Mouse (Mus musculus): ENCODE measurements around the gene Spryd7. TPM values are rescaled to one million over a fixed set of nuclear protein-coding genes. Genes with fewer than 3 reads are reported as not detected.
A peak's percentile ranks its signal among the peaks of the same experiment; 100 is the strongest.
"Not testable (repeated sequence)": the region's sequence is repeated elsewhere in the genome, so short reads cannot be mapped to it uniquely, and the experiment has no call there.

The Spryd7 gene
- total and polyA plus RNA-seq, 3 experiments, result 11.1 to 23.1 (median 14.0) TPM

DNA sequence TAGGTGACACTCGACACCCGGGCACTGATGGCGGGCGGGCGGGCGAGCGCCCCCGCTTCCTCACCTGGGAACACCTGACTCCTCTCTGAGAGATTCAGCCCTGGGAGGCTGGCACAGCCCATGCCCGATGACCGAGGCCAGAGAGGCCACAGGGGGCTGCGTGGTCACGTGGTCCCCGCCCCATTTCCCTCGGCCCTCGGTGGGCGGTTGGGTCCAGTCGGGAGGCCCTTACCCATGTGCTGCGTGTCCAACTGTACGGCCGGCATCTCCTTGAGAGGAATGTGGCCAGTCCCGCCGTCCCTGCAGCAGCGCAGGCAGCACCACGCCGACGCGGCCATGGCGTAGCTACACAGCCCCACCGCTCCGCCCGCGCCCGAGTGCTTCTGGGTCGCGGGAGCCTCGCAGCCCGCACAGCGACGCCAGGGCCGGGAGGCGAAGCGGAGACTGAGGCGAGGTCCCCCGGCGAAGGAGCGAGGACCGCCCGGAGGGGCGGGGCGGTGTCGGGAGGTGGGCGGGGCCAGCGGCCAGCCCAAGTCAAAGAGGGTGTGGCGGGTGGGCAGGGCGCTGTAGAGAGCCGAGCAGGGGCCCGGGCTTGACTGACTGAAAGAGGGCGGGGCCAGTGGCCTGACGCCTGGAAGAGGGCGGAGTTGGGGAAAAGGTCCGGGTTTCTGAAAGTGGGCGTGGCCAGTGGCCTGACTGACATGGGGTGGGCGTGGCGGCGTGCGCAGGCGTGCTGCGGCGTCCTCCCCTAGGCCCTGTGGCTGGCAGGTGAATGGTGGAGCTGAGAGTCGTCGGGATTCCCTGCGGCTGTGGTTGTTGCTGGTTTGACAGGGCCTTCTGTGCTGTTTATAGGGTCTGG is at the start of gene Spryd7 (continued):
- TF ChIP-seq CHD1 (IDR thresholded peaks at IDR 0.05; ENCODE audit: low read depth, low read length), result no peak

DNA sequence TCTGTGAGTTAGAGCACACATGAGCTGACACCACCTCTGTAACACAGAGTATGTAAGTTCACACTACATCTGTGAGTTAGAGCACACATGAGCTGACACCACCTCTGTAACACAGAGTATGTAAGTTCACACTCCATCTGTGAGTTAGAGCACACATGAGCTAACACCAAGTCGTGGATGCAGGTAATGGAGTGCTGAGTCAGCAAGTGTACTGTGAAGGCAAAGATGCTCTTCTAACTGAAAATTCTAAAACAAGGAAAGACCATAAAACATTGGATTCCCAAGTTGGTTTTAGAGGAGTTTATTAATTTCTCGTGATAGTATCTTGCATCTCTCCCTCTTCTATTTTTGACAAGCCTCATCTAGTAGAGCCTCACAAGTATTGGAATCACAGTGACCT is 49.4 kb upstream of the Spryd7 start:
- H3K27me3 ChIP-seq (replicated peaks); dilution Hi-C loops (cut with MboI; ENCODE audit: extremely low pct_ligation_motif_present, extremely low pct_unique_long_range_greater_than_20kb, low sequenced_read_pairs); H3K4me2 ChIP-seq (ENCODE audit: insufficient read depth, low read depth, poor library complexity, severe bottlenecking); in situ Hi-C loops (cut with MboI; ENCODE audit: low pct_ligation_motif_present, low pct_unique_long_range_greater_than_20kb, low sequenced_read_pairs); H3K9me3 ChIP-seq (replicated peaks; ENCODE audit: low read length); H3K9ac ChIP-seq (ENCODE audit: insufficient read depth, low read depth); H3K27ac ChIP-seq (ENCODE audit: insufficient read depth, low read depth); DNase-seq (ENCODE audit: extremely low read depth); H3K79me2 ChIP-seq (replicated peaks; ENCODE audit: control insufficient read depth, extremely low read depth, insufficient read depth, poor library complexity, severe bottlenecking); H3K4me1 ChIP-seq (ENCODE audit: control insufficient read depth in 1 of 2, insufficient read depth in 2 of 2); H3K4me3 ChIP-seq (replicated peaks in 1 of 3; ENCODE audit: low read depth in 2 of 3, low read length in 2 of 3, poor library complexity in 1 of 3): not testable (repeated sequence)
- peaks cover 7 to 27% of the 10 kb centered on the region in 2 experiments for H3K36me3 ChIP-seq (replicated peaks in 1 of 2; ENCODE audit: control insufficient read depth in 1 of 2, insufficient read depth in 1 of 2, low read length in 1 of 2)
- TF ChIP-seq MAFK (IDR thresholded peaks at IDR 0.05; ENCODE audit: insufficient replicate concordance, low read length), result peak; percentile 83; the same call in 1 of the 2 replicates

DNA sequence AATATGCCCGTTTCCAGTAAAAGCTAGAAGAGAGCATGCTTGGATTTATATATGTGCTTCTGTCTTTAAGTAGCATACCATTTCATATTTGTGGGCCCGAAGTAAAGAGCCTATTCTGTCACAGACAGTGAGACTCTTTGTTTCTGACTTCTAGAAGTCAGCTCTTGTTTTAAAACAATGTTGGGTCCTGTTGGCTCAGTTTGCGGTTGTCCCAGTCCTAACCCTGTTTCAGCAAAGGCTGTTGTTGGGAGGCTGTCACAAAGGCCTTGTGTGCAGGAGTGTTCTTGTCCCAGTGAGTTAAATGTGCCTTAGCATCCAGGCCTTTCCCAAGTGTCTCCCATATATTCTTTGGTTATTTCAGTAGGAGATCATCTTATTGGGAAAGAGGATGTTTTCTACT is 47.4 kb upstream of the Spryd7 start:
- in situ Hi-C loops (cut with MboI; ENCODE audit: low pct_ligation_motif_present, low pct_unique_long_range_greater_than_20kb, low sequenced_read_pairs), result no loop called here
- dilution Hi-C loops (cut with MboI; ENCODE audit: extremely low pct_ligation_motif_present, extremely low pct_unique_long_range_greater_than_20kb, low sequenced_read_pairs), result no loop called here
- Histone ChIP-seq H3K4me3 (replicated peaks in 1 of 3; ENCODE audit: low read depth in 2 of 3, low read length in 2 of 3, poor library complexity in 1 of 3) (no peak overlapping the region), H3K27me3 (replicated peaks) (no peaks in the 10 kb centered on the region), H3K27ac (ENCODE audit: insufficient read depth, low read depth) (no peak overlapping the region), H3K4me1 (ENCODE audit: control insufficient read depth in 1 of 2, insufficient read depth in 2 of 2) (peaks cover 5 to 7% of the 10 kb centered on the region in 2 experiments; a peak in 2 of 4 replicates), H3K9me3 (replicated peaks; ENCODE audit: low read length) (no peaks in the 10 kb centered on the region), H3K9ac (ENCODE audit: insufficient read depth, low read depth) (no peak overlapping the region), H3K79me2 (replicated peaks; ENCODE audit: control insufficient read depth, extremely low read depth, insufficient read depth, poor library complexity, severe bottlenecking) (no peaks in the 10 kb centered on the region), H3K36me3 (replicated peaks in 1 of 2; ENCODE audit: control insufficient read depth in 1 of 2, insufficient read depth in 1 of 2, low read length in 1 of 2) (peaks cover 7 to 30% of the 10 kb centered on the region in 2 experiments), H3K4me2 (ENCODE audit: insufficient read depth, low read depth, poor library complexity, severe bottlenecking) (no peak overlapping the region)
- DNase-seq (ENCODE audit: extremely low read depth), result no peak
- no peak for TF ChIP-seq ZC3H11A (IDR thresholded peaks at IDR 0.05; ENCODE audit: low read depth, low read length)
- TF ChIP-seq RCOR1 (conservative IDR thresholded peaks at IDR 0.05; ENCODE audit: low read depth, low read length), result no peak
- TF ChIP-seq JUND (conservative IDR thresholded peaks at IDR 0.05; ENCODE audit: low read depth, low read length), result no peak
- TF ChIP-seq CHD1 (IDR thresholded peaks at IDR 0.05; ENCODE audit: low read depth, low read length), result no peak
- no peak for TF ChIP-seq IRF4 (IDR thresholded peaks at IDR 0.05; ENCODE audit: low read depth, low read length)
- no peak for TF ChIP-seq SMC3 (IDR thresholded peaks at IDR 0.05; ENCODE audit: low read depth, low read length)
- TF ChIP-seq CTCF (conservative IDR thresholded peaks at IDR 0.05 in 1 of 2, IDR thresholded peaks at IDR 0.05 in 1 of 2; ENCODE audit: low read depth in 2 of 2, low read length in 2 of 2), result no peak
- TF ChIP-seq HCFC1 (IDR thresholded peaks at IDR 0.05; ENCODE audit: low read depth, low read length), result no peak
- TF ChIP-seq ETS1 (conservative IDR thresholded peaks at IDR 0.05; ENCODE audit: low read depth, low read length), result no peak
- no peak for TF ChIP-seq TBP (conservative IDR thresholded peaks at IDR 0.05; ENCODE audit: low read depth, low read length)
- TF ChIP-seq E2F4 (IDR thresholded peaks at IDR 0.05; ENCODE audit: insufficient replicate concordance, low read depth, low read length), result no peak
- no peak for TF ChIP-seq MAX (IDR thresholded peaks at IDR 0.05; ENCODE audit: low read length)
- no peak for TF ChIP-seq GABPA (IDR thresholded peaks at IDR 0.05; ENCODE audit: insufficient replicate concordance, low read depth, low read length)
- no peak for TF ChIP-seq NRF1 (IDR thresholded peaks at IDR 0.05; ENCODE audit: low read depth, low read length)
- TF ChIP-seq UBTF (IDR thresholded peaks at IDR 0.05; ENCODE audit: low read depth, low read length), result no peak
- no peak for TF ChIP-seq MYC (IDR thresholded peaks at IDR 0.05; ENCODE audit: low read depth, low read length)
- TF ChIP-seq RAD21 (IDR thresholded peaks at IDR 0.05; ENCODE audit: low read depth, low read length), result no peak
- TF ChIP-seq ZMIZ1 (IDR thresholded peaks at IDR 0.05; ENCODE audit: low read depth, low read length), result no peak
